Mouse (Mus musculus) heart, embryonic 11.5 days (tissue): ENCODE measurements around the gene Mcrip2. TPM values are rescaled to one million over a fixed set of nuclear protein-coding genes. Genes with fewer than 3 reads are reported as not detected.

Experiments
- ATAC-seq: fragments of 200-750 bp; cut with Nextera tagmentation; replicated peaks from 2 replicates; pipeline ENCODE4 v1.8.0; 2017; ENCODE audit warnings: moderate library complexity; ENCODE audit not compliant: insufficient number of reproducible peaks, low FRiP score, low TSS enrichment
- H3K27ac ChIP-seq: fragments of 300-500 bp; sonication (generic); 2 replicates; pipeline ENCODE4 v1.5.1; 2014; ENCODE audit warnings: mild to moderate bottlenecking, low read depth, low read length
- H3K27me3 ChIP-seq: fragments of 300-500 bp; sonication (generic); 2 replicates; pipeline ENCODE4 v1.6.1; 2014; ENCODE audit warnings: mild to moderate bottlenecking, low read length, mixed read lengths; ENCODE audit not compliant: control insufficient read depth, insufficient read depth
- H3K36me3 ChIP-seq: fragments of 300-500 bp; sonication (generic); 2 replicates; pipeline ENCODE4 v1.6.1; 2014; ENCODE audit warnings: mild to moderate bottlenecking, low read length, moderate library complexity, mixed read lengths; ENCODE audit not compliant: control insufficient read depth, insufficient read depth
- H3K4me1 ChIP-seq: fragments of 300-500 bp; sonication (generic); 2 replicates; pipeline ENCODE4 v1.6.1; 2014; ENCODE audit warnings: low read length; ENCODE audit not compliant: control insufficient read depth, insufficient read depth
- H3K4me2 ChIP-seq: fragments of 300-500 bp; sonication (generic); 2 replicates; pipeline ENCODE4 v1.6.1; 2014; ENCODE audit warnings: mild to moderate bottlenecking, moderate library complexity
- H3K4me3 ChIP-seq: fragments of 300-500 bp; sonication (generic); 2 replicates; pipeline ENCODE4 v1.5.1; 2014; ENCODE audit warnings: low read depth, low read length
- H3K9ac ChIP-seq: fragments of 300-500 bp; sonication (generic); 2 replicates; pipeline ENCODE4 v1.6.1; 2014; ENCODE audit warnings: mild to moderate bottlenecking, low read depth, low read length, moderate library complexity
- H3K9me3 ChIP-seq: fragments of 300-500 bp; sonication (generic); replicated peaks from 2 replicates; pipeline ENCODE4 v1.6.1; 2016; ENCODE audit warnings: low read length; ENCODE audit not compliant: control insufficient read depth
- WGBS: fragments of 180-500 bp; shearing (Covaris S2); extraction: QIAGEN DNeasy Blood & Tissue Kit; methylation state at CpG from one replicate; pipeline ENCODE4 v1.1.7; 2014; ENCODE audit not compliant: insufficient replicate concordance; 5-methylcytosine and 5-hydroxymethylcytosine counted together
- polyA plus RNA-seq: library from polyadenylated mRNA; unstranded; fragments of >200 nt; fragmentation: Nextera tagmentation; extraction: Ambion mirVana; gene quantifications from 2 replicates; pipeline ENCODE4 v1.2.1, GENCODE M21; 2014

The Mcrip2 gene
- polyA plus RNA-seq = 160 and 168 TPM in 2 replicates

DNA sequence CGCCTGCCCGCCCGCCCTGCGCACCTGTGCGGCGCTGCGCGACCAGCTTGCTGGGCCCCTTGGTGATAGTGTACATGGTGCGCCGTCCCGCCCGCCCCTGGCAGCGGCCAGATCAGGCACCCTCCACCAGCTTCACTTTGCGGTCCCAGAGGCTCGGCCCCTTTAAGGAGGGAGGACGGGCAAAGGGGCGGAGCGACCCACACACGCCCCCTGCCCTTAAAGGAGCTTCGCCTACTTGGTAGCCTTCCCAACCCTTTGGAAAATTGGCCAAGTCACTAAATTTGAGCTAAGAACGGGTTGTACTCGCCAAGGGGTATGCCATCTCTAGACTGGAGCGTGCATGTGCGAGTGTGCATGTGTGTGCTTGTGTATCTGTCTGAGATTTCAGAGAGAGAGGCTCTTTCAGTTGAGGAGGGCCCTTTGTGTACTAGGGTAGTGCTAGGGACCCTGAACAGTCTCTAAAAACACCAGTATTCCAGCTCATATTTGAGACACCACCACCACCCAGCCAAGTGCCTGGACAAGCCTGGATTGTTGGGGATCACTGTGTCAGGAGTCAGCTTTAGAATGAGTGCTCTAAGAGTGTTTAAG is at the start of gene Mcrip2:
Gene Mcrip2, minus strand, starts transcription at position 164 of the 591 bp plus-strand sequence.
- no peaks in the 10 kb centered on the region for H3K27me3 ChIP-seq
- peak within 1 kb of the TSS; percentile 94 for H3K4me2 ChIP-seq
- no peaks in the 10 kb centered on the region for H3K9me3 ChIP-seq
- H3K4me1 ChIP-seq = peaks cover 8% of the 10 kb centered on the region
- ATAC-seq = peak; percentile 80; the same call in 1 of the 2 replicates
- H3K27ac ChIP-seq = peak within 1 kb of the TSS; percentile 88
- no peaks in the 10 kb centered on the region for H3K36me3 ChIP-seq
- 0% methylated on average over 24 of the region's 24 CpGs for WGBS
- H3K4me3 ChIP-seq = peak within 1 kb of the TSS; percentile 98
- H3K9ac ChIP-seq = peak within 1 kb of the TSS; percentile 93

- no peak overlapping the region for H3K27ac ChIP-seq
- H3K36me3 ChIP-seq = 0 out of 2 replicates have a peak, but pooled peaks cover 3% of the 10 kb centered on the region
- peak overlapping the region; percentile 95 for H3K4me3 ChIP-seq
- H3K4me2 ChIP-seq = peak overlapping the region; percentile 97
- WGBS = 70% methylated on average over 9 of the region's 9 CpGs
- no peaks in the 10 kb centered on the region for H3K9me3 ChIP-seq
- no peaks in the 10 kb centered on the region for H3K27me3 ChIP-seq
- H3K4me1 ChIP-seq = peaks cover 29% of the 10 kb centered on the region
- peak overlapping the region; percentile 92 for H3K9ac ChIP-seq
- no peak for ATAC-seq
These were observed 49.6 kb upstream of the Mcrip2 start for GRCm38 (mm10) chr17:25918037-25918750.

- 81% methylated on average over 8 of the region's 8 CpGs for WGBS
- Histone ChIP-seq H3K4me1 (peaks cover 29% of the 10 kb centered on the region), H3K27me3 (no peaks in the 10 kb centered on the region), H3K9ac (no peak overlapping the region), H3K36me3 (0 out of 2 replicates have a peak, but pooled peaks cover 3% of the 10 kb centered on the region), H3K27ac (no peak overlapping the region), H3K4me2 (no peak overlapping the region), H3K9me3 (no peaks in the 10 kb centered on the region), H3K4me3 (no peak overlapping the region)
- ATAC-seq = no peak
These were observed 48.5 kb upstream of the Mcrip2 start for GRCm38 (mm10) chr17:25916931-25917647.

GRCm38 (mm10) chr17:25914295-25914694 is 45.7 kb upstream of the Mcrip2 start:
- H3K4me1 ChIP-seq = peaks cover 29% of the 10 kb centered on the region
- H3K27me3 ChIP-seq = no peaks in the 10 kb centered on the region
- no peak for ATAC-seq
- 0 out of 2 replicates have a peak, but pooled peaks cover 3% of the 10 kb centered on the region for H3K36me3 ChIP-seq
- H3K9me3 ChIP-seq = no peaks in the 10 kb centered on the region
- H3K4me3 ChIP-seq = no peak overlapping the region
- no peak overlapping the region for H3K9ac ChIP-seq
- peak overlapping the region; percentile 24; the same call in 1 of the 2 replicates for H3K27ac ChIP-seq
- H3K4me2 ChIP-seq = peak overlapping the region; percentile 16; the same call in 1 of the 2 replicates
- WGBS = 72% methylated on average over 4 of the region's 4 CpGs

- no peaks in the 10 kb centered on the region for H3K9me3 ChIP-seq
- no peak overlapping the region for H3K9ac ChIP-seq
- no peak for ATAC-seq
- no peaks in the 10 kb centered on the region for H3K27me3 ChIP-seq
- H3K4me1 ChIP-seq = peaks cover 29% of the 10 kb centered on the region
- 0 out of 2 replicates have a peak, but pooled peaks cover 3% of the 10 kb centered on the region for H3K36me3 ChIP-seq
- peak overlapping the region; percentile 24; the same call in 1 of the 2 replicates for H3K27ac ChIP-seq
- WGBS = 18% methylated on average over 1 of the region's 1 CpGs
- no peak overlapping the region for H3K4me3 ChIP-seq
- H3K4me2 ChIP-seq = peak overlapping the region; percentile 16; the same call in 1 of the 2 replicates
These were observed 45.3 kb upstream of the Mcrip2 start for GRCm38 (mm10) chr17:25913877-25914275.

DNA sequence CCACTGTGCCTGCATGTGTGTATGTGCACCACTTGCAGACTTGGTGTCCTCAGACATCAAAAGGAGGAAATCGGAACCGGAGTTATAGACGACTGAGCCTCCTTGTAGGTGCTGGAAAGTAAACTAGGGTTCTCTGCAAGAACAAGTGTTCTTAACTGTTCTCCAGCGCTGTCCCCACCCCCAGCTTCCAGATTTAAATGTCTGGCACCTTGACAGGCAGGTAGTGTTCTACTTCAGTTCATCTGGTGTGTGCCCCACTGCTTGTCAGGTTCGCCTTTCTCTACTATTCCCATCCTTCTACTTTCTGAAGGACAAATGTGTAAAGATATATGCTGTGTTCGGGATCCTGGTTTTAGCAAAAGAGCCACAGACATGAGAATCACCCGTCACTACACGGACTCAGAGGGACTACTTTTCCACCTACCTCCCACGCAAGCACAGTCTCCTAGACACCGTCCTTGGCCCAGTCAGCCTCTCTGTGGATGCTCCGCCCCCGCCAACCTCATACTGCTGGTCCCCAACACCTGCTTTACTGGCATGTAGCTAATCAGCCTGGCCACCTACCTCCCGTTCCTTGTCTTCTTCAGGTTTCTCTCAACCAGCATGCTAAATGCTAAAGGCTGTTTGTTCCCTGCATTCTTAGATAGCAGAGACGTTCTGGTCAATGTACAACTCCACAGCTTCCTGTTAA is 44.8 kb upstream of the Mcrip2 start:
- Histone ChIP-seq H3K4me2 (peak overlapping the region; percentile 16; the same call in 1 of the 2 replicates), H3K9me3 (no peaks in the 10 kb centered on the region), H3K9ac (no peak overlapping the region), H3K27ac (0 out of 2 replicates have a peak overlapping the region, but pooled peaks have one; percentile 24), H3K36me3 (0 out of 2 replicates have a peak, but pooled peaks cover 3% of the 10 kb centered on the region), H3K4me3 (no peak overlapping the region), H3K4me1 (peaks cover 23% of the 10 kb centered on the region), H3K27me3 (no peaks in the 10 kb centered on the region)
- 68% methylated on average over 14 of the region's 14 CpGs for WGBS
- ATAC-seq = no peak

GRCm38 (mm10) chr17:25911816-25912215 is 43.3 kb upstream of the Mcrip2 start:
- H3K27me3 ChIP-seq = no peaks in the 10 kb centered on the region
- H3K27ac ChIP-seq = no peak overlapping the region
- no peak overlapping the region for H3K4me2 ChIP-seq
- H3K36me3 ChIP-seq = 0 out of 2 replicates have a peak, but pooled peaks cover 3% of the 10 kb centered on the region
- no peak for ATAC-seq
- H3K9ac ChIP-seq = no peak overlapping the region
- 86% methylated on average over 4 of the region's 4 CpGs for WGBS
- no peaks in the 10 kb centered on the region for H3K9me3 ChIP-seq
- peaks cover 16% of the 10 kb centered on the region for H3K4me1 ChIP-seq
- no peak overlapping the region for H3K4me3 ChIP-seq

DNA sequence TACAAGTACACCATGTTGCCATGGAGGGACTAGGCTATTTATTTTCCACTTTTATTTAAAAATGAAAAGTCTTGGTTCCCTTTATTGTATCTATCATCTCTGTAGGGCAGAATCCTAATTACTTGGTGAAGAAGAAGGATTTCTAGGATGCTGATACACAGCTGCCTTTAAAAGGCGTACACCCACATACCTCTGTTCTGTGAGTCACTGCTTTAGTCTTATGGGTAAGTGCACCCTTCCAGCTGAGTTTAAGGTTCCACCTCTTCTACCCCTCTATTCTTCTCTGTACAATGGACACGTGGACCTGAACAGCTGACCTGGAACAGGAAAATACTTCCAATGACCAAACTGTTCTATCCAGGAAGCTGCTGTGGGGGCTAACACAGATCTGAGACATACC is 39.1 kb upstream of the Mcrip2 start:
- H3K4me2 ChIP-seq = no peak overlapping the region
- ATAC-seq = no peak
- H3K9ac ChIP-seq = no peak overlapping the region
- no peaks in the 10 kb centered on the region for H3K4me1 ChIP-seq
- H3K27ac ChIP-seq = no peak overlapping the region
- H3K9me3 ChIP-seq = no peaks in the 10 kb centered on the region
- no peak overlapping the region for H3K4me3 ChIP-seq
- WGBS = 82% methylated on average over 2 of the region's 2 CpGs
- H3K27me3 ChIP-seq = no peaks in the 10 kb centered on the region
- H3K36me3 ChIP-seq = no peaks in the 10 kb centered on the region
